Mouse (Mus musculus): ENCODE data around the gene Pagr1a.

Gene Pagr1a

DNA sequence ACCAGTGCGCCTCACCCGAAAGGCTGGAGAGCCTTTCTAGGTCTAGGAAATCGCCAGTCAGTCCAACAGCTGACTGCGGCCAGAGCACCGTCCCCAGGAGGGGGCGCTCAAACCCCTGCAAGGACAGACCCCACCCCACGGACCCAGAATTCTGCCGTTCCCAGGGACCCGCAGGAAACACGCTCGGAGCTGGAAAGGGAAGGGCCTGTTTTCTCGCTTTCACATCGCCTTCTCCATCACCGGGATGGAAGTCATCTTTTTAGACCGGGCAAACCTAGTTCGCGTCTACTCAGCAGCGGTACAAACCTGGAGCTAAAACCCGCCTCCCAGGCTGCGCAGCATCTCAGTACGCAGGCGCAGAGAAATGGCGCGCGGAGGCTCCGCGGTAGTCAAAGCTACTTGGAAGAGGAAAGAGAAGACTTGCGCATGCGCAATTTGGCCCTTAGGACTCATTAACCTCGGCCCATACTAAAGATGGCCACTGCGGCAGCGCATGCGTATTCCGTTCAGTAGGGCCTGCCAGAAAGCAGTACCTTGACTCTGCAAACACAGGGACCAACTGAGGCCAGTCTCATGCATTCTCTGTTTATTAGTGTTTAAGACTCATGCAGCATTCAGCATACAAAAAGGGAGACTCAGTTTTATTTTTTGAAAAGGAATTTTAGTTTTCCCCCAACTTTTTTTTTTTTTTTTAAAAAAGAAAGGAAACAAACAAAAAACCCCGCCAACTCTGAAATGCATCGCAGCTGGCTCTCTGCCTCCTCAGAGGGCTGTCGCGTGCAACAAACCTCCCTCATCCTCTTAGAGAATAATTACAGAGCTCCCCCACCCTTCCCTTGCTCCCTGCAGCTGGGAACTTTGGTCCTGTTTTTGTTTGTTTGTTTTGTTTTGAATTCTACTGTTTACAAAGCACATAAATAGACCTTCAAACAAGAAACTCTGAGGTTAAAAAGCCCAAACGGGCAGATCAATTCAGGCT, at the start of gene Pagr1a:
Gene Pagr1a, minus strand, starts transcription at position 382 of the 979 bp plus-strand sequence.
- TF ChIP-seq GATA4 (IDR thresholded peaks at IDR 0.05; ENCODE audit: insufficient replicate concordance, low read length), result no peak

DNA sequence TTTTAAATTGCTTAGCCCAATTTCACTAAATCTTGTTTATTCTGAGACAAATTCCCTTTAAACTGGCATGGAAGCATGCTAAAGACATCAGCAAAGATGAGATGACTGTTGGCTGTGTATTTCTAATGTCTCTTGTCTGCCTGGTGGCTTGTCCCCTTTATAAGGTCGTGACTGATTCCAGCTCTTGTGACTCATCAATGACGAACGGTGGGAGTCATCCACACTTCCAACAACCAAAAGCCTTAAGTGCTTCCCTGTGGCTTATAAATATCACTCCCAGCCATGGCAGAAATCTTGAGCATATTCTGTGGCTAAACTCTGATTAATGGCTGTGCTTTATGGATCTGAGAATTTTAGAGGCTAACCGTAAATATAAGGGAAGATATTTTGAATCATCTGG, 49.2 kb upstream of the Pagr1a start:
- no peak for TF ChIP-seq GATA4 (IDR thresholded peaks at IDR 0.05; ENCODE audit: insufficient replicate concordance, low read length)

DNA sequence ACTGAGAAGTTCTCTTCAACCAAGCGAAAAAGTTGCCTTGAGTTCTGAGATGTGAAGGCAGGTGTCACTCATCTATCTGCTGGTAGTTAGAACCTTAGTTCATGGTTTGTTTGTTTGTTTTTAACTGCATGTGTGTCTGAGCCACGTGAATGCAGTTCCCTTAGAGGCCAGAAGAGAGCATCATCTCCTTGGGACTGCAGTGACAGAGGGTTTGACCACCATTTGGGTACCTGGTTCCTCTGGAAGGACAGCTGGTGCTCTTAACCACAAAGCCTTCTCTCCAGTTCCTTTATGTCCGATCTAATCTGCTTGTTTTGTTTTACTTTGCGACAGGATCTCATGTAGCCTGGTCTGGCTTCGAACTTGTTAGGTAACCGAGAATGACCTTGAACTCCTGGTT, 48.4 kb upstream of the Pagr1a start:
- no peak for TF ChIP-seq GATA4 (IDR thresholded peaks at IDR 0.05; ENCODE audit: insufficient replicate concordance, low read length)

DNA sequence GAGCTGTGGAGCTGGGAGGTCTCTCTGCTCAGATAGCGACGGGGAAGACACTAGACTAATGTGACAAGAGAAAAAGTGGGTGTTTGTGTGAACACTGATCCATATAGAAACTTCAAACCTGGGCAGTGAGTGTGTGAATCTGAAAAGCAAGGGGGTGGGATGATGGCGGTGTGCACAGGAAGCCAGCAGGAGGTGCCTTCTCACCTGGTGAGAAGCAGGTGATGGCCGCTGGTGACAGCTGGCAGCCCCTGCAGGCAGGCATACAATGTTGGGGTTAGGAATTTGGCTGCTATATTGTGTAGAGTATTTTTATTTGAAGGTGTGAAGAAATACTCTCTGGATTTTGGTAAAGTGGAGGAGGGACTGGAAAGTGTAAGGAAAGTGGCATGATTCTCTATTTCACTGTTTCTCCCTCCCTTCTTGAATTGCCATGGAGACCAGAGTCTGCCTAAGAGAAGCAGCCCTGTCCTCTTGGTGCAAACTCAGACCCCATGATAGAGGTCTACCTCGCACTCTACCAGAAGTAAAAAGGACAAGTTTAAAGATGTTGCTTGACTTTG, 38.0 kb upstream of the Pagr1a start:
- TF ChIP-seq GATA4 (IDR thresholded peaks at IDR 0.05; ENCODE audit: insufficient replicate concordance, low read length), result no peak

DNA sequence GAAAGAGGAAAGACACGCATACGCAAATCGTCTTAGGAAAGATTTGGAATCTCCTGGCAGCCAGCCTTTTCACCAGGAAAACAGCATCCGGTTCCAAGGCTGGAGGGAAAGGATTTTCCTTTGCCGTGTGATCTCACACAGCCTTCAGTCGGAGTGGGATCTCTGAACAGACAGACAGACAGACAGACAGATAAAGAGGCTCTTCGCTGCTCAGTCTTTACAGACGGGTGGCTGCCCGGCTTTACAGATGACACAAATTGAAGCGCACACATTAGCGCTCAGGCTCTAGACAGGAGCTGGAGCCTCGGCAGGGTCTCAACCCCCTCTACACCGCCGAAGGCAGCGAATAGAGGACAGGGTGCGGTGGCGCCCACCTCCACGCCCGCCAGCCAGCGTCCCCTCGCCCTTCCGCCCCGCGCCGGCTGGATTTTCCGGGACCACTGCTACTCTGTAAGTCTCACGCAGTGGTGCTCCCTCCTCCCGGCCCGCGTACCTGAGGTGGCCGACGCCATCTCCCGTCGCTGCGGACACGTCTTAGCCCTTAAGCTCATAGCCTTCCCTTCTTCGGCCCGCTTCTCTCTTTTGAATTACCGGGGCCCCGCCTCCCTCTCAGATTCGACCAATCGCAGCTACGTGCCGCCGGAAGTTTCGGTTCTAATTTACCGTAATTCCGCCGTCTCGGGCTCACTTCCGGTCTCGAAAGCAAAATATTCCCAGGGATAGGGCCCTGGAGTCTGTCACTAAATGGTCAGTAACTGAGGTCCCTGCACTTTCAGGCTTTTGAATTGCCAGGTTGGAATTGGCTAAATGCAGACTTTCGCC, 24.9 kb upstream of the Pagr1a start, which contains the start of gene Kif22:
Gene Kif22, minus strand, starts transcription at position 621 of the 822 bp plus-strand sequence.
- no peak for TF ChIP-seq GATA4 (IDR thresholded peaks at IDR 0.05; ENCODE audit: insufficient replicate concordance, low read length)

DNA sequence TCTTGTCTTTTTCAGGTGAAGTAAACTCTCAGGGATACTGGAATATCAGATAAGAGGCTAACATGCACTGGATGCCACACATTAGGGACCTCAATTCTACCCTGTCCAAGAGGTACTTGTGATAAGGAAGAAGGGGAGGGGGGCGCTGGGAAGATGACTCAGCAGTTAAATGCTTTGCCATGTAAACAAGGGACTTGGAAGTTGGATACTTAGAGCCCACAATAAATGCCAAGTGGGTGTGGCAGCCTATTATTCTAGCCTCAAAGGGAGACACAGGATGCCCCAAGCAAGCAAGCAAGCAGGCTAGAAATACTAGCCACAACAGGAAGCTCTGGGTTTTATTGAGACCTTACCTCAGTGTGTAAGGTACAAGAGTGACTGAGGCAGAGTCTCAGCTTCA, 14.1 kb upstream of the Pagr1a start:
- no peak for TF ChIP-seq GATA4 (IDR thresholded peaks at IDR 0.05; ENCODE audit: insufficient replicate concordance, low read length)

DNA sequence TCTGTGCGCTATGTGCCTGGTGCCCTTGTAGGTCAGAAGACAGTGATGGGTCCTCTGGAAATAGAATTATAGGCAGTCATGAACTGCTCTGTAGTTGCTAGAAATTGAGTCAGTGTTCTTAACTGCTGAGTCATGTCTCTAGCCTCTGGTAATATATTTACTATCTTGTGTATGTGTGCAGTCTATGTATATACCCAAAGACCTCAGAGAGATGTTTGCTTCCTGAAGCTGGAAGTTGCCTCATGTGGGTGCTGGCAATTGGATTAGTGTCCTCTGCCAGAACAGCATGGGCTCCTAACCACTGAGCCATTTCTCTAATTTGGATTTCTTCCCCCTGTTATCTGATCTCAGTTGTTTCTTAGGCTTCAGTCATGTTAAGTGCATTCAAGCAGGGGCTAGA, 13.0 kb upstream of the Pagr1a start:
- no peak for TF ChIP-seq GATA4 (IDR thresholded peaks at IDR 0.05; ENCODE audit: insufficient replicate concordance, low read length)

DNA sequence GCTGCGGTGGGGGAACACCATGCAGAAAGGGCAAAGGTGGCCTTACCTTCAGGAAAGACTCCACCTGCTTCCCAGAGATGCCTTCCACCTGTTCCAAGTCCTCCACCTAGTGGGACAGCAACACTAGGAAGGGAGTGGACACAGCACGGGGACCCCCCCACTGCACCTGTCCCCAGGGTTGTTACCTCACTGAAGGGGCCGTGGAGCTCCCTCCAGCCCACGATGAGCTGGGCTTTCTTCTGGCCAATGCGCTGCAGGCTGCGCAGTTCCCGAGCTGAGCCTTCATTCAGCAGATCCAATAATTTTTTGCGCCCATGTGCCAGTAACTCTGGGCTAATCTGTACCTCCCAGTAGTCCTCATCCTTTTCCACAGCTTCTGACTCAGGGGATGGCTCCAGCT, 10.7 kb upstream of the Pagr1a start:
- no peak for TF ChIP-seq GATA4 (IDR thresholded peaks at IDR 0.05; ENCODE audit: insufficient replicate concordance, low read length)

DNA sequence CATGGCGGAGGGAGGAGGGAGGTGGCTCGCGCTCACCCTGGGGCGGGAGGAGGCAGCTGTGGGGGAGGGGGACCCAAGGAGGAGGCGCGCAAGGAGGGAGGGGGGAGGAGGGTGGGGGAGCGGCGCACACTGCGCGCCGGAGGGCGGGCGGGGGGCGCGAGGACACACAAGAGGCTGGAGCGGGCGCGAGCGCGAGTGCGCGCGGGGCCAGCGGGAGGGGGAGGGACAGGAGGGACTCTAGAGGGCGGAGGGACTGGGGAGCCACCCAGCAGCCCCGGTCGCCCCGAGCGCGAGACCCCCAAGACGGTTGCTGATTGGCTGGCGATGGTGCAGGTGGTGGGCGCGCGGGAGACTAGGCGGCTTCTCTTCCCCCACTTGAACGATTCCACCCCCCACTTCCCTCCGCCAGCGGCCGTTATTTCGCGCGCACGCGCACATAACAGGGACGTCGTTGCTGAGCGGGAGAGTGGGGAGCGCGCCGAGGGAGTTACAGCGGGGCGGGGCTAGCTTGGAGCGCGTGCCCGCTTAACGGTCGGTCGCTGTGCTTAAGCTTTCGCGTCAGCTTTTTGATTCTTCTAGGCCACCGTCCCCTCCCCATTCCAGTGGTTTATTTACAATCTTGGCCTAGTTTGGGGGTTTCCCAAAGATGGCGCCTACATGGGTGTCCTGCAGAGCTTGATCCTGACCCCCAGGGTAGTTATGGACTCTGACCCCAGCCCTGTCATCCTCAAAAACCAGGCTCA, 10.0 kb upstream of the Pagr1a start, which contains the start of gene Maz:
Gene Maz, minus strand, starts transcription at position 54 of the 743 bp plus-strand sequence.
- TF ChIP-seq GATA4 (IDR thresholded peaks at IDR 0.05; ENCODE audit: insufficient replicate concordance, low read length), result peak; percentile 51; the same call in 1 of the 2 replicates

DNA sequence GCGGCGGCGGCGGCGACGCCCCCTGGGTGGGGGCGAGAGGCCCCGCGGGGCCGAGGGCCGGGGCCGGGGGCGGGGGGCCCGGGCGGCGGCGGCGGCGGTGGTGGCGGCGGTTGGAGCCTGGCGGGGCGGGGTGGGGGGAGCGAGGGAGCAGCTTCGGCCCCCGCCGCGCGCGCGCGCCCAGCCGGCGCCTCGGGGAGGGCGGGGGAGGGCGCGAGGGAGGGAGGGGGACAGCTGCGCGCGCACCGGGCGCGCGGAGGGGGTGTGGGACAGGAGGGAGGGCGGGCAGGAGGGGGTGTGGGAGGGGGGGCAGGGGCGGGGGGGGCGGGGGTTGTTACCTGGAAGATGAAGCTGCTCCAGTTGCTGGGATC, 9.4 kb upstream of the Pagr1a start:
- no peak for TF ChIP-seq GATA4 (IDR thresholded peaks at IDR 0.05; ENCODE audit: insufficient replicate concordance, low read length)

DNA sequence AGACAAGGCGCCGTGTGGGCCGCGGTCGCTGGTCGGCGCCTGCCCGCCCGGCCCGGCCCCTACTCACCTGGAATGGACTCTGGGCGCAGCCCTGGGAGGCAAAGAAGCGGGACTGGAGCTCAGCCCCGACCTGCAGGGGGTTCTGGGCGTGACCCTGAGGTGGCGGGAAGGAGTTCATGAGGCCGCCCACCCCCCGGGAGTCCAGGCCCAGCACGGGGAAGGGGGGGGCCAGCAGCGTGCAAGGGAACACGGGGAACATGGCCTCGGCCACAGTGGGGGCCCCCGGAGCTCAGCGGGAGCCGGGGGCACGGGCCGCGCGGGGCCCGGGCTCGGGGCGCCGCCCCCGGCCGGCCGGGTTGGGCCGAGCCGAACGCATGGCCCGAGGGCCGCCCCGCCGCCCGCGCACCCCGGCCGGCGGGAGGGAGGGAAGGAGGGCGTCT, 9.0 kb upstream of the Pagr1a start:
- no peak for TF ChIP-seq GATA4 (IDR thresholded peaks at IDR 0.05; ENCODE audit: insufficient replicate concordance, low read length)

DNA sequence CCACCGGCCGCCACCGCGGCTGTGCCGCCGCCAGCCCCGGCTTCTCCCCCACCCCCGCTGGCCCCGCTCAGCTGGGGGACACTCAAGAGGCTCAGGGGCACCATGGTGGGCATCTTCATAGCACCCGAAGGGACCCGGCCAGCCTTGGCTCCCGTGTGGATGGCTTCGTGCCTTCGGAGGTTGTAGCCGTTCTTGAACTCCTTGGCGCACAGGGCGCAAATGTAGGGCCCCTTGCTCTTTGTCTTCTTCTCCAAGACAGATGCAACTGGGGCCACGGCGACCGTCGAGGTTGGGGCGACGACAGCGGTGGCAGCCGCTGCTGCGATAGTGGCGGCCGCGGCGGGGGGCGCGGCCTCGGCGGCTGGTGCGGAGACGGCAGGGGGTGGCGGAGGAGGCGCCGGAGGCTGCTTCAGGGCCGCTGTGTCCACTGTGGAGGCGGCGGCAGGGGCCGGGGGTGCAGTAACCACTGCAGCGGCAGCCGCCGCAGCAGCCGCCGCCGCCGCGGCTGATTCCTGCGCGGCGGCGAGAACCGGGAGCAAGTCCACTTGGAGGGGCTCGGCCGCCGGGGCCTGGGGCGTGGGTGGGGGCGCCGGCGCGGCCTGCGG, 8.5 kb upstream of the Pagr1a start:
- TF ChIP-seq GATA4 (IDR thresholded peaks at IDR 0.05; ENCODE audit: insufficient replicate concordance, low read length), result no peak

DNA sequence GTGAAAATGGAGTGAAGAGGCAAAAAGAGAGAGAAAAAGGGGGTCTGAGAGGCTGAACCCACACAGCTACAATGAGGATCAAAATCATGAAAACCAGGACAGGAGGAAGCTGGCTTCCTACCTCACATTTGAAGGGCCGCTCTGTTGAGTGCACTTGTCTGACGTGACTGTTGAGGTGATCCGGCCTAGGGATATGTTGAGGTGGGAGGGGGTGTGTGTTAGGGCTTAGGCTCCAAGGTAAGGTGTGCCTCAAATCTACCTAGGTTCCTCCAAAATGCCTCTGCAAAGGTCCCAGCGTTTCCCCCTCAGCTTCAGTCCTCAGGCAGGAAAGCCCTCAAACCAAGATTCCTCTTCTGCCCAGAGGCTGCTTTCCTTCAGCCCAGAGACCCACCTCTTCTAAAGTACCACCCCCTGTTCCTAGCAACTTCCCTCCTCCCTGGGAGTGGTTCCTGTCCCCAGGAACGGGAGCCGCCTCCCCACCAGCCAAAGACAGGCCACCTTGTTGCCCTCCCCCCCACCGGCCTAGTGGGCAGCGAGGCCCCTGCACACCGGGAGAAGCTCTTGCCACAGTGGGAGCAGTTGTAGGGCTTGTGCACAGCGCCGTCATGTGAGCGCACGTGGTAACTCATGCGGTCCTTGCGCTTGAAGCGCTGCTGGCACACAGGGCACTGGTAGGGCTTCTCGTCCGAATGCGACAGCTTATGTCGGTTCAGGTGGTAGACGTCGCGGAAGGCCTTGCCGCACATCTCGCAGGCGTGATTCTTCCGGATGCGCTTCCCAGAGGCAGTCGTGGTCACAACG, 7.8 kb upstream of the Pagr1a start:
- no peak for TF ChIP-seq GATA4 (IDR thresholded peaks at IDR 0.05; ENCODE audit: insufficient replicate concordance, low read length)
